In genomic region chrX:102005141-102005641, GRCm38 (mm10) we compare ENCODE assay signal across 8 mouse cellular contexts.
DNase-seq lines count a peak whose midpoint lies in the region; ATAC-seq and TF ChIP-seq lines count a peak whose summit lies in the region.

No protein-coding gene starts in this region.

- peak overlapping the region; percentile 80 for H3K27ac ChIP-seq in heart, embryonic 11.5 days (ENCODE audit: low read depth, low read length)
- H3K27ac ChIP-seq in heart, adult 2 months: no peak overlapping the region
- no peak overlapping the region for H3K27ac ChIP-seq in forebrain, embryonic 16.5 days (ENCODE audit: low read length)

- no peak for TF ChIP-seq POLR2A in heart, adult 2 months (IDR thresholded peaks at IDR 0.05; ENCODE audit: insufficient read depth, low read depth, low read length)

- DNase-seq in heart, adult 2 months: no peak
- peak; percentile 94 for DNase-seq in R1 (ENCODE audit: low read depth, low spot score)
- peak; percentile 38 to 81 for DNase-seq in kidney, postnatal 25 days
- DNase-seq in right cerebral cortex, postnatal 4 days: peak; percentile 2
- no peak for DNase-seq in layer of hippocampus, postnatal 36 days
- no peak for DNase-seq in MN1 (ENCODE audit: low spot score)

- peaks cover 11% of the 10 kb centered on the region for H3K4me1 ChIP-seq in heart, embryonic 11.5 days (ENCODE audit: control insufficient read depth, insufficient read depth, low read length)
- no peaks in the 10 kb centered on the region for H3K4me1 ChIP-seq in heart, adult 2 months (ENCODE audit: control insufficient read depth, insufficient read depth, low read length)
- H3K4me1 ChIP-seq in forebrain, embryonic 16.5 days (replicated peaks; ENCODE audit: control insufficient read depth, insufficient read depth, low read length): peaks cover 9% of the 10 kb centered on the region

- no peak for TF ChIP-seq EP300 in heart, adult 2 months (IDR thresholded peaks at IDR 0.05; ENCODE audit: insufficient read depth, low read depth, low read length)

- H3K9me3 ChIP-seq in heart, embryonic 11.5 days (replicated peaks; ENCODE audit: control insufficient read depth, low read length): no peaks in the 10 kb centered on the region
- no peaks in the 10 kb centered on the region for H3K9me3 ChIP-seq in forebrain, embryonic 16.5 days (ENCODE audit: control insufficient read depth, low read length)

- peaks cover 22% of the 10 kb centered on the region for H3K27me3 ChIP-seq in heart, embryonic 11.5 days (ENCODE audit: control insufficient read depth, insufficient read depth, low read length)
- no peaks in the 10 kb centered on the region for H3K27me3 ChIP-seq in heart, adult 2 months (ENCODE audit: control insufficient read depth, insufficient read depth, low read length)
- H3K27me3 ChIP-seq in forebrain, embryonic 16.5 days (replicated peaks; ENCODE audit: control insufficient read depth, insufficient read depth, low read length): peaks cover 12% of the 10 kb centered on the region

- intact Hi-C loops in heart, adult 2 months (cut with DNase I): no loop called here

- 16% methylated on average over 8 of the region's 10 CpGs for WGBS in heart, embryonic 11.5 days (ENCODE audit: insufficient replicate concordance)
- 44% methylated on average over 10 of the region's 10 CpGs for WGBS in heart, adult 2 months
- WGBS in forebrain, embryonic 16.5 days: 14% methylated on average over 9 of the region's 10 CpGs

- TF ChIP-seq CTCF in heart, adult 2 months (IDR thresholded peaks at IDR 0.05): no peak

- peak overlapping the region; percentile 66 for H3K4me2 ChIP-seq in heart, embryonic 11.5 days
- peak overlapping the region; percentile 53 for H3K4me2 ChIP-seq in forebrain, embryonic 16.5 days (ENCODE audit: low read length)

- peak overlapping the region; percentile 70 for H3K9ac ChIP-seq in heart, embryonic 11.5 days (ENCODE audit: low read depth, low read length)
- no peak overlapping the region for H3K9ac ChIP-seq in heart, adult 2 months (ENCODE audit: low read depth, low read length)
- no peak overlapping the region; the same call in 1 of the 2 replicates for H3K9ac ChIP-seq in forebrain, embryonic 16.5 days (replicated peaks; ENCODE audit: low read depth, low read length)

- no peaks in the 10 kb centered on the region for H3K36me3 ChIP-seq in heart, embryonic 11.5 days (ENCODE audit: control insufficient read depth, insufficient read depth, low read length)
- no peaks in the 10 kb centered on the region for H3K36me3 ChIP-seq in heart, adult 2 months (ENCODE audit: control insufficient read depth, insufficient read depth, low read length)
- no peaks in the 10 kb centered on the region for H3K36me3 ChIP-seq in forebrain, embryonic 16.5 days (ENCODE audit: control insufficient read depth, insufficient read depth)

- peak overlapping the region; percentile 42 for H3K4me3 ChIP-seq in heart, embryonic 11.5 days (ENCODE audit: low read depth, low read length)
- H3K4me3 ChIP-seq in heart, adult 2 months: no peak overlapping the region
- peak overlapping the region; percentile 25 for H3K4me3 ChIP-seq in forebrain, embryonic 16.5 days (replicated peaks; ENCODE audit: low read length)

- no peaks in the 10 kb centered on the region for H3K79me2 ChIP-seq in heart, adult 2 months (replicated peaks; ENCODE audit: control insufficient read depth, insufficient read depth, low read length)

- peak; percentile 42 for ATAC-seq in heart, embryonic 11.5 days (replicated peaks; ENCODE audit: insufficient number of reproducible peaks, low FRiP score, low TSS enrichment)
- ATAC-seq in forebrain, embryonic 16.5 days: 0 out of 2 replicates have a peak, but pooled peaks have one; percentile 11

Comparison
In these comparisons a context has a peak if more than half of its experiments do, and no peak if none do; other contexts are left out.
1. DNase-seq: peak in R1 (single experiment), kidney, postnatal 25 days (2 of 2) and right cerebral cortex, postnatal 4 days (single experiment); none in heart, adult 2 months (0 of 2), layer of hippocampus, postnatal 36 days (0 of 2) and MN1 (single experiment).